Mouse (Mus musculus): ENCODE measurements around the gene Sh3pxd2b. TPM values are rescaled to one million over a fixed set of nuclear protein-coding genes. Genes with fewer than 3 reads are reported as not detected.

The Sh3pxd2b gene
- 10 to 100 TPM; 14.9 to 17.2 TPM for total RNA-seq (2021)
- long read RNA-seq, experiment 1, partial matches to known transcripts = 0 of 4 reads
- long read RNA-seq, experiment 1, other reads (novel, unspliced or antisense) = 4 of 4 reads
- long read RNA-seq, experiment 2, full-length matches to known transcripts = 1 of 3 reads
- long read RNA-seq, experiment 2, partial matches to known transcripts = 1 of 3 reads
- long read RNA-seq, experiment 2, other reads (novel, unspliced or antisense) = 1 of 3 reads

GRCm38 (mm10) chr11:32347607-32348432 lies at the start of gene Sh3pxd2b:
Sh3pxd2b (plus strand) TSS chr11:32347820.
- peak; percentile 86 for DNase-seq

- DNase-seq = no peak
Measured at GRCm38 (mm10) chr11:32297866-32298531, 49.6 kb upstream of the Sh3pxd2b start.

- no peak for DNase-seq
Measured at GRCm38 (mm10) chr11:32298532-32298918, 49.1 kb upstream of the Sh3pxd2b start.

- DNase-seq = peak; percentile 74
Measured at GRCm38 (mm10) chr11:32299865-32300264, 47.8 kb upstream of the Sh3pxd2b start, which contains the start of gene Hbq1a. Hbq1a (plus strand) TSS chr11:32300069.

GRCm38 (mm10) chr11:32300279-32301267 lies 47.0 kb upstream of the Sh3pxd2b start:
- DNase-seq = no peak

- no peak for DNase-seq
Measured at GRCm38 (mm10) chr11:32301506-32301905, 46.1 kb upstream of the Sh3pxd2b start.

GRCm38 (mm10) chr11:32302824-32303419 lies 44.7 kb upstream of the Sh3pxd2b start:
- DNase-seq = no peak

GRCm38 (mm10) chr11:32303455-32303854 lies 44.2 kb upstream of the Sh3pxd2b start:
- no peak for DNase-seq

- no peak for DNase-seq
Measured at GRCm38 (mm10) chr11:32307006-32307405, 40.6 kb upstream of the Sh3pxd2b start.

- DNase-seq = no peak
Measured at GRCm38 (mm10) chr11:32309446-32309845, 38.2 kb upstream of the Sh3pxd2b start.

- no peak for DNase-seq
Measured at GRCm38 (mm10) chr11:32309928-32310327, 37.7 kb upstream of the Sh3pxd2b start.

GRCm38 (mm10) chr11:32316009-32316408 lies 31.6 kb upstream of the Sh3pxd2b start:
- DNase-seq = no peak

GRCm38 (mm10) chr11:32320507-32321195 lies 27.0 kb upstream of the Sh3pxd2b start:
- no peak for DNase-seq

GRCm38 (mm10) chr11:32321196-32321565 lies 26.4 kb upstream of the Sh3pxd2b start:
- peak; percentile 78 for DNase-seq

GRCm38 (mm10) chr11:32324609-32325008 lies 23.0 kb upstream of the Sh3pxd2b start:
- DNase-seq = peak; percentile 92

GRCm38 (mm10) chr11:32331075-32331474 lies 16.5 kb upstream of the Sh3pxd2b start:
- DNase-seq = peak; percentile 29

GRCm38 (mm10) chr11:32331861-32332260 lies 15.8 kb upstream of the Sh3pxd2b start:
- no peak for DNase-seq

GRCm38 (mm10) chr11:32333235-32333634 lies 14.4 kb upstream of the Sh3pxd2b start:
- DNase-seq = no peak

GRCm38 (mm10) chr11:32336435-32336907 lies 11.1 kb upstream of the Sh3pxd2b start:
- DNase-seq = no peak

- DNase-seq = peak; percentile 44
Measured at GRCm38 (mm10) chr11:32339131-32339531, 8.5 kb upstream of the Sh3pxd2b start.

Data from adrenal gland, postnatal 10 days (tissue).